Mouse (Mus musculus) lung, adult 2 months (tissue): ENCODE data around the gene Hoxb1. TPM values are rescaled to one million over a fixed set of nuclear protein-coding genes. Genes with fewer than 3 reads are reported as not detected.

ENCODE experiments used
- DNase-seq: peaks from one replicate; pipeline ENCODE4 v3.0.0; 2022
- H3K4me1 ChIP-seq: fragments of 200-500 bp; 2 replicates; pipeline ENCODE4 v1.6.1; 2011; ENCODE audit warnings: low read length; ENCODE audit not compliant: control insufficient read depth, insufficient read depth
- H3K4me3 ChIP-seq: fragments of 200-500 bp; replicated peaks from 2 replicates; pipeline ENCODE3; 2011; ENCODE audit warnings: low read depth, mild to moderate bottlenecking, control low read depth, low read length; ENCODE audit errors: extremely low read depth
- CTCF ChIP-seq: fragments of 200-500 bp; IDR thresholded peaks from 2 replicates; pipeline ENCODE4 v1.5.1; 2011; ENCODE audit warnings: mild to moderate bottlenecking, low read length, control low read depth; ENCODE audit not compliant: insufficient read depth
- POLR2A ChIP-seq: fragments of 200-500 bp; IDR thresholded peaks from 2 replicates; pipeline ENCODE4 v1.6.1; 2011; ENCODE audit warnings: low read depth, mild to moderate bottlenecking, control low read depth, low read length, borderline replicate concordance; ENCODE audit errors: extremely low read depth
- WGBS: fragments of 180-500 bp; shearing (Covaris S2); methylation state at CpG from one replicate; pipeline ENCODE4 v1.1.7; 2018; 5-methylcytosine and 5-hydroxymethylcytosine counted together
- polyA plus RNA-seq: library from polyadenylated mRNA; depleted of rRNA; stranded (reverse); fragments of >200 nt; gene quantifications from 2 replicates; pipeline ENCODE4 v1.2.3, GENCODE M21; 2012

Gene Hoxb1
- polyA plus RNA-seq, 1 experiment, result not detected

GRCm38 (mm10) chr11:96333241-96334001 is 32.1 kb upstream of the Hoxb1 start:
- Histone ChIP-seq H3K4me3 (peak overlapping the region; percentile 50), H3K4me1 (no peaks in the 10 kb centered on the region)
- no peak for DNase-seq
- TF ChIP-seq CTCF (no peak), POLR2A (no peak)
- 34% methylated on average over 17 of the region's 17 CpGs for WGBS

- no peak overlapping the region for H3K4me3 ChIP-seq
- WGBS, result 55% methylated on average over 2 of the region's 2 CpGs
- DNase-seq, result no peak
- no peak for TF ChIP-seq CTCF
- TF ChIP-seq POLR2A, result no peak
- H3K4me1 ChIP-seq, result no peaks in the 10 kb centered on the region
Measured at GRCm38 (mm10) chr11:96334002-96334364, 31.6 kb upstream of the Hoxb1 start.

GRCm38 (mm10) chr11:96334998-96335397 is 30.6 kb upstream of the Hoxb1 start:
- TF ChIP-seq CTCF (no peak), POLR2A (no peak)
- no peak for DNase-seq
- WGBS, result 46% methylated on average over 3 of the region's 3 CpGs

GRCm38 (mm10) chr11:96336597-96336996 is 29.0 kb upstream of the Hoxb1 start:
- 53% methylated on average over 2 of the region's 2 CpGs for WGBS
- Histone ChIP-seq H3K4me1 (no peaks in the 10 kb centered on the region), H3K4me3 (no peak overlapping the region)
- DNase-seq, result no peak
- TF ChIP-seq POLR2A (no peak), CTCF (no peak)

More at GRCm38 (mm10) chr11:96334998-96335397, 30.6 kb upstream of the Hoxb1 start:
- H3K4me1 ChIP-seq, result no peaks in the 10 kb centered on the region
- H3K4me3 ChIP-seq, result no peak overlapping the region

- Histone ChIP-seq H3K4me3 (no peak overlapping the region), H3K4me1 (no peaks in the 10 kb centered on the region)
- DNase-seq, result no peak
- WGBS, result 60% methylated on average over 6 of the region's 6 CpGs
- no peak for TF ChIP-seq CTCF
- no peak for TF ChIP-seq POLR2A
Measured at GRCm38 (mm10) chr11:96337026-96337425, 28.5 kb upstream of the Hoxb1 start.

GRCm38 (mm10) chr11:96338957-96339855 is 26.3 kb upstream of the Hoxb1 start:
- no peak for DNase-seq
- Histone ChIP-seq H3K4me3 (no peak overlapping the region), H3K4me1 (no peaks in the 10 kb centered on the region)
- TF ChIP-seq CTCF (no peak), POLR2A (no peak)
- WGBS, result 74% methylated on average over 7 of the region's 7 CpGs

- WGBS, result 4% methylated on average over 30 of the region's 36 CpGs
- H3K4me3 ChIP-seq, result peak overlapping the region; percentile 59
- 0 out of 2 replicates have a peak, but pooled peaks cover 2% of the 10 kb centered on the region for H3K4me1 ChIP-seq
- TF ChIP-seq POLR2A (no peak), CTCF (no peak)
- no peak for DNase-seq
Measured at GRCm38 (mm10) chr11:96340698-96341365, 24.7 kb upstream of the Hoxb1 start.

- H3K4me1 ChIP-seq, result 0 out of 2 replicates have a peak, but pooled peaks cover 2% of the 10 kb centered on the region
- 29% methylated on average over 40 of the region's 40 CpGs for WGBS
- peak; percentile 46 for DNase-seq
- peak overlapping the region; percentile 60 for H3K4me3 ChIP-seq
- 0 out of 2 replicates have a peak, but pooled peaks have one; percentile 0 for TF ChIP-seq CTCF
- TF ChIP-seq POLR2A, result 0 out of 2 replicates have a peak, but pooled peaks have one; percentile 11
Measured at GRCm38 (mm10) chr11:96341701-96342575, 23.6 kb upstream of the Hoxb1 start.
